In the genomic region with DNA sequence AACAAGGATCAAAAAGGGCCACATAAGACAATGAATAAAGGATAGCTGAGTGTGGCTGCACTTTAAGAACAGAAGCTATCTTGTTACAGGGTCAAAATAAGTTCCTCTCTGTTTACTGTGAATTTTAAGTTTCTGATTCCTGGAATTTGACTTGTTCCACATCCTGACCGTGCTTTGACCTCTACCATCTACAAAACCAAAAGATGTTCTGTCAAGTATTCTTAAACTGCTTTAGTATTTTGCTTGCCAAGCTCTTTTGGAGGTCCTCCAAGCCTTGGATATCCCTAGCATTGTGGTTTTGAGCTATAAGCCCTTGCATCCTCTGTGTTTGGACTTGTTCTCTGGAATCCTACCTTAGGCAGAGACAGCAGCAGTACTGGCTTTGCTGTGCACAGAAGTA, we compare ENCODE assay signal across 13 mouse cellular contexts. TPM values are rescaled to one million over a fixed set of nuclear protein-coding genes. Genes with fewer than 3 reads are reported as not detected.
DNase-seq lines count a peak whose midpoint lies in the region; ATAC-seq lines count a peak whose summit lies in the region.
"Had no signal": no experiment of that assay in that cellular context is flagged by ENCODE, and none has a peak within 500 bp of the region (broad histone marks: within the 10 kb centered on the region; RNA-seq: fewer than 3 reads in every experiment).

No protein-coding gene starts in this region.

- ATAC-seq in kidney, embryonic 15.5 days (replicated peaks; ENCODE audit: low FRiP score) = no peak
- ATAC-seq in frontal cortex, adult (ENCODE audit: low TSS enrichment) = no peak
- ATAC-seq: forebrain, embryonic 15.5 days had no signal

- no peak overlapping the region for H3K9ac ChIP-seq in kidney, embryonic 15.5 days
- H3K9ac ChIP-seq: forebrain, embryonic 15.5 days; hindbrain, embryonic 15.5 days had no signal

- H3K4me2 ChIP-seq in kidney, embryonic 15.5 days = no peak overlapping the region
- H3K4me2 ChIP-seq: forebrain, embryonic 15.5 days; hindbrain, embryonic 15.5 days had no signal

- no peaks in the 10 kb centered on the region for H3K27me3 ChIP-seq in kidney, embryonic 15.5 days
- H3K27me3 ChIP-seq: forebrain, embryonic 15.5 days; hindbrain, embryonic 15.5 days had no signal

- peak; percentile 51 for DNase-seq in kidney, adult 11 months
- DNase-seq in NIH3T3 (ENCODE audit: low read depth) = peak; percentile 37
- DNase-seq in gastrocnemius, postnatal 14 days = peak; percentile 23
- DNase-seq in kidney, postnatal 36 days = peak; percentile 64 to 85
- DNase-seq in right cerebral cortex, postnatal 10 days (ENCODE audit: low spot score in 2 of 2) = no peak
- DNase-seq in testis, postnatal 10 days (ENCODE audit: low spot score) = no peak
- DNase-seq: cerebellum, postnatal 36 days had no signal

- no peaks in the 10 kb centered on the region for H3K4me1 ChIP-seq in kidney, embryonic 15.5 days
- H3K4me1 ChIP-seq: forebrain, embryonic 15.5 days; hindbrain, embryonic 15.5 days had no signal

- peaks cover 4% of the 10 kb centered on the region; the same call in 1 of the 2 replicates for H3K9me3 ChIP-seq in kidney, embryonic 15.5 days (replicated peaks)
- H3K9me3 ChIP-seq: forebrain, embryonic 15.5 days; G1E; hindbrain, embryonic 15.5 days had no signal

- H3K36me3 ChIP-seq in kidney, embryonic 15.5 days = no peaks in the 10 kb centered on the region
- H3K36me3 ChIP-seq: forebrain, embryonic 15.5 days; G1E; hindbrain, embryonic 15.5 days had no signal

- intact Hi-C loops in gastrocnemius, postnatal 14 days (cut with DNase I; ENCODE audit: low total_unique reads) = no loop called here

- no peak overlapping the region for H3K27ac ChIP-seq in kidney, embryonic 15.5 days
- H3K27ac ChIP-seq: forebrain, embryonic 15.5 days; hindbrain, embryonic 15.5 days had no signal

- 63% methylated on average over 1 of the region's 1 CpGs for WGBS in kidney, embryonic 15.5 days

- no peak overlapping the region for H3K4me3 ChIP-seq in kidney, embryonic 15.5 days (replicated peaks)
- H3K4me3 ChIP-seq: forebrain, embryonic 15.5 days; hindbrain, embryonic 15.5 days had no signal

RNA-seq across cellular contexts. Expression of gene Gimap3, which starts 14.5 kb away (rescaled TPM):
- polyA plus RNA-seq in kidney, embryonic 15.5 days (2015; fragmentation: Nextera tagmentation; extraction: Ambion mirVana) = 0.08 TPM in 1 of 2 replicates, not detected in the other
- total RNA-seq in gastrocnemius, postnatal 14 days (2021) = under 1 TPM in 1 of 2 experiments, not detected in 1; 0.22 TPM
- total RNA-seq: left cerebral cortex, postnatal 10 days had no signal
- polyA plus RNA-seq: forebrain, embryonic 15.5 days; G1E; hindbrain, embryonic 15.5 days had no signal

RNA-seq across cellular contexts. Expression of gene Gimap5, which starts 39.2 kb away (rescaled TPM):
- 16.4 and 16.5 TPM in 2 replicates for polyA plus RNA-seq in kidney, embryonic 15.5 days (2015; fragmentation: Nextera tagmentation; extraction: Ambion mirVana)
- total RNA-seq in gastrocnemius, postnatal 14 days (2021) = 1 to 10 TPM; 3.6 to 4.5 TPM
- polyA plus RNA-seq: G1E had no signal

RNA-seq across cellular contexts. Expression of gene Gimap1, which starts 46.3 kb away (rescaled TPM):
- 32.4 and 33.1 TPM in 2 replicates for polyA plus RNA-seq in kidney, embryonic 15.5 days (2015; fragmentation: Nextera tagmentation; extraction: Ambion mirVana)
- total RNA-seq in gastrocnemius, postnatal 14 days (2021) = 1 to 10 TPM; 5.7 to 6.4 TPM
- total RNA-seq: G1E had no signal
- polyA plus RNA-seq: G1E had no signal

RNA-seq across cellular contexts. Expression of gene Tmem176a, which starts 55.5 kb away (rescaled TPM):
- polyA plus RNA-seq in kidney, embryonic 15.5 days (2015; fragmentation: Nextera tagmentation; extraction: Ambion mirVana) = 148 and 153 TPM in 2 replicates
- total RNA-seq in gastrocnemius, postnatal 14 days (2021) = 1 to 10 TPM; 8.1 to 9.1 TPM
- total RNA-seq: G1E had no signal
- polyA plus RNA-seq: G1E had no signal

RNA-seq across cellular contexts. Expression of gene Tmem176b, which starts 56.1 kb away (rescaled TPM):
- 353 and 363 TPM in 2 replicates for polyA plus RNA-seq in kidney, embryonic 15.5 days (2015; fragmentation: Nextera tagmentation; extraction: Ambion mirVana)
- total RNA-seq in gastrocnemius, postnatal 14 days (2021) = 10 to 100 TPM; 19.5 to 26.1 TPM
- total RNA-seq: G1E had no signal
- polyA plus RNA-seq: G1E had no signal

Comparison
In these comparisons a context has a peak if more than half of its experiments do, and no peak if none do; other contexts are left out.
1. DNase-seq: peak in kidney, adult 11 months (single experiment), NIH3T3 (single experiment), gastrocnemius, postnatal 14 days (single experiment) and kidney, postnatal 36 days (2 of 2); none in right cerebral cortex, postnatal 10 days (0 of 2) and testis, postnatal 10 days (single experiment).